Mouse (Mus musculus): ENCODE data around the gene Plbd1. TPM values are rescaled to one million over a fixed set of nuclear protein-coding genes. Genes with fewer than 3 reads are reported as not detected.

The Plbd1 gene
- total and polyA plus RNA-seq, 2 experiments from 2014 or later: 11.9 to 13.3 TPM

DNA sequence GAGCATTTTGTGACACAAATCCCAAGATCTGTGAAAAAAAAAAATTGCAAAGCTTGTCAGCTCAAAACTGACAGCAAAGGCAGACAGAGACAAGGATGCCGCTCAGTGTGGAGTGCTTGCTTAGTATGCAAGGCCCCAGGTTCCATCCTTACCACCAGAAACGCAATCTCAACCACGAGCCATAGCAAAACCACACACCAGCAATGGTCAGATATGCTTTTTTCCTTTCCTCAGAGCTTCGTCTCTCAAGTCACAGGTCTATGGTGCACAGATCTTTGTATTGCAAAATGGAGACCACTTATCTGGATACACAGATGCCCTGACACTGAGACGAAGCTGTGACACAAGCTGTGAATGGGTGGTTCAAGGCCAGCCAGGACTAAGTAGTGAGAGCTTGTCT, 28.8 kb upstream of the Plbd1 start:
- no peak overlapping the region for H3K9ac ChIP-seq (replicated peaks; ENCODE audit: low read depth, low read length)
- H3K9me3 ChIP-seq (replicated peaks; ENCODE audit: control insufficient read depth, low read length): peaks cover 6% of the 10 kb centered on the region
- DNase-seq (ENCODE audit: low spot score) (no peak), ATAC-seq (ENCODE audit: insufficient read depth, low read depth) (no peak)
- no peaks in the 10 kb centered on the region for H3K4me1 ChIP-seq (ENCODE audit: control insufficient read depth, insufficient read depth)
- 78% methylated on average over 5 of the region's 5 CpGs for WGBS
- TF ChIP-seq EP300 (IDR thresholded peaks at IDR 0.05; ENCODE audit: low read depth) (no peak), CTCF (IDR thresholded peaks at IDR 0.05; ENCODE audit: low read depth) (no peak)
- no peak overlapping the region for H3K27ac ChIP-seq (ENCODE audit: low read depth)
- H3K36me3 ChIP-seq (replicated peaks; ENCODE audit: control insufficient read depth, insufficient read depth, low read length): no peaks in the 10 kb centered on the region
- no peaks in the 10 kb centered on the region for H3K27me3 ChIP-seq (ENCODE audit: control insufficient read depth, insufficient read depth, low read length)
- no peak overlapping the region for H3K4me3 ChIP-seq (ENCODE audit: low read depth, low read length)
- H3K4me2 ChIP-seq (ENCODE audit: low read depth, low read length): no peak overlapping the region

DNA sequence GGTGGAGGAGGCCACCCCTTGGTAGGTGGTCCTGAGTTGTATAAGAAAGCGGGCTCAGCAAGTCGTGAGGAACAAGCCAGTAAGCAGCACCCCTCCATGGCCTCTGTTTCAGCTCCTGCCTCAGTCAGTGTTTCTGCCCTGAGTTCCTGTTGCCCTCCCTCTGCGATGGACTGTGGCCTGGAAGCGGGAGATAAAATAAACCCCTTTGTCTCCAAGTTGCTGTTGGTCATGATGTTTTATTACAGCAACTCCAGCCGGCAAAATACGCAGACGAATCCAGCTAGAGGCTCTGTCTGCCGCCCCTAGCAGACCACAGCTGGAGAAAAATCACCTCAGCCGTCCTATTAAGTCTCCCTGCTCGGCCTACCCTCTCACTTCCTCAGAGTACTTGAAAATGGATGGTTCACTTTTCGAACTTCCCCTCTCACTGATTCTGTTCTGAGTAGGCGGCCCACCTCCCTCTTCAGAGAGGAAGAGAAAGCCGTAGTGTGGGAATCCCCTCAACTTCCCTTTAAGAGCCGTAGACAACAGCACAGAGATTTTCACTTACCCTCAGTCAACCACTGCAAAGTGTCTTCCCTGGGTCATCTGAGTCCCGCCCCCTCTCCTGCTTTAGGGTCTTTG, 28.2 kb upstream of the Plbd1 start:
- no peak for DNase-seq (ENCODE audit: low spot score)
- 60% methylated on average over 15 of the region's 15 CpGs for WGBS
- TF ChIP-seq EP300 (IDR thresholded peaks at IDR 0.05; ENCODE audit: low read depth) (no peak), CTCF (IDR thresholded peaks at IDR 0.05; ENCODE audit: low read depth) (no peak)

DNA sequence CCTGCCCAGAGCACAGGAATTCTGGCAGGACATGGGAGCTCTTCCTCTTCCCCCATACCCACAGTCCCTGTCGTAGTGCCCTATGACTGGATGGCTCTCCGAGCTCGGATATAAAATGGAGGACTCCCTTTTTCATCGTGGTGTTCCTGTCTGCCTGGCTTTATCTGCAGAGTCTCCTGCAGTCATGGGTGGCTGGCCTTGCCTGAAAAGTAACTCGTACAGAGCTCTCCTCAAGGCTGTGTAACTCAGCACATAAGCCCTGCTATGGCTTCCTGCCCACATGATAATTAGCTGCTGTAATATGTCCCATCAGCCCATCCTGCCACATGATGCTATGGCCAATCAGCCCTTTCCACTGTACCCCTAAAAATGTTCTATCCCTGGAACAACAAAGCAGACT, 23.7 kb upstream of the Plbd1 start:
- no peak for ATAC-seq (ENCODE audit: insufficient read depth, low read depth)
- no peaks in the 10 kb centered on the region for H3K36me3 ChIP-seq (replicated peaks; ENCODE audit: control insufficient read depth, insufficient read depth, low read length)
- H3K27ac ChIP-seq (ENCODE audit: low read depth): no peak overlapping the region
- no peaks in the 10 kb centered on the region for H3K9me3 ChIP-seq (replicated peaks; ENCODE audit: control insufficient read depth, low read length)
- peaks cover 6% of the 10 kb centered on the region for H3K4me1 ChIP-seq (ENCODE audit: control insufficient read depth, insufficient read depth)
- DNase-seq (ENCODE audit: low spot score): no peak
- H3K27me3 ChIP-seq (ENCODE audit: control insufficient read depth, insufficient read depth, low read length): no peaks in the 10 kb centered on the region
- H3K4me2 ChIP-seq (ENCODE audit: low read depth, low read length): no peak overlapping the region
- WGBS: 63% methylated on average over 5 of the region's 5 CpGs
- TF ChIP-seq EP300 (IDR thresholded peaks at IDR 0.05; ENCODE audit: low read depth) (no peak), CTCF (IDR thresholded peaks at IDR 0.05; ENCODE audit: low read depth) (no peak)
- H3K4me3 ChIP-seq (ENCODE audit: low read depth, low read length): no peak overlapping the region
- H3K9ac ChIP-seq (replicated peaks; ENCODE audit: low read depth, low read length): no peak overlapping the region

More for the DNA sequence above, 28.2 kb upstream of the Plbd1 start:
- H3K27me3 ChIP-seq (ENCODE audit: control insufficient read depth, insufficient read depth, low read length): no peaks in the 10 kb centered on the region
- H3K9ac ChIP-seq (replicated peaks; ENCODE audit: low read depth, low read length): no peak overlapping the region
- no peak overlapping the region for H3K4me3 ChIP-seq (ENCODE audit: low read depth, low read length)
- H3K4me2 ChIP-seq (ENCODE audit: low read depth, low read length): no peak overlapping the region
- H3K9me3 ChIP-seq (replicated peaks; ENCODE audit: control insufficient read depth, low read length): peaks cover 6% of the 10 kb centered on the region
- no peak overlapping the region for H3K27ac ChIP-seq (ENCODE audit: low read depth)
- no peaks in the 10 kb centered on the region; the same call in 1 of the 2 replicates for H3K4me1 ChIP-seq (ENCODE audit: control insufficient read depth, insufficient read depth)
- no peak for ATAC-seq (ENCODE audit: insufficient read depth, low read depth)
- H3K36me3 ChIP-seq (replicated peaks; ENCODE audit: control insufficient read depth, insufficient read depth, low read length): no peaks in the 10 kb centered on the region

DNA sequence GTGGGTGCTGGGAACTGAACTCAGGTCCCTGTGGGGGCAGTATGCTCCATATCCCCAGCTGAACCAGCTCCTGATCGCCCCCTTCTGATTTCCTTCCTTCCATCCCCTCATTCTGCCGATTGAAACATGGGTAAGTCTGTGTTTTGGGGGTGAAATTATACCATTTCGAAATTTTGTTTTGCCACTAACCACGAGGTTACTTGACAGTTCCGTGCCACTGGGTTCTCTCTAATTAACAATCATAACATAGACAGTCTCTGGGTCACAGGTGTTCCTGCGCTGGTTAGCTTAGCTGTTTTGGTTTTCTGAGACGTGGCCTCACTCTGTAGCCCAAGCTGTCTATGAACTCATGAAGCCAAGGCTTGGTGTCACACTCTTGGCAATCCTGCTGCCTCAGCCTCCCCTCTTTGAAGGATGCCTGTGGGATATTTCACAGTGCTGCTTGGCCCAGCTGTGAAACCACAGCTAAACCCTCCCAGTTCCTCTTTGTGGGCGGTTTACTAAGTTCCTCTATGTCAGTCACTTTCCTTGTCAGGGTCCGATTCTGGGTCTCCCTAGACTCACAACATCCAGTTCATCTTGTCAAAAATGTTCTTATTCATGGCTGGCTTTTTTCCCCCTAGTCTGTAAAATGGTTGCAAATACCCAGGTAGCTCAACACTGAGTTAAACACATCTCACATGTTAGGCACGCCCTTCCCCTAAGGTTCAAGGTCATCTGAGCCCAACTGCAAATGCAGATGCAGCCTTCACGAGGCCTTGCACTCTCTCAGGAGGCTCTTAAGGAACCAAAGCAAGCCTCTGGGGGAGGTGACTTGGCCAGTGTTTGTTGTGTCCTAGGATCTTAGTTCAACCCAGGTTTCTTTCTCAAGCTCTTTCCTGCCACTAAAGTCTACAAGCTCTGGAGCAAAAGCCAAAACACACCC, 21.9 kb upstream of the Plbd1 start:
- DNase-seq (ENCODE audit: low spot score): no peak
- Histone ChIP-seq H3K4me1 (ENCODE audit: control insufficient read depth, insufficient read depth) (peaks cover 6% of the 10 kb centered on the region), H3K27me3 (ENCODE audit: control insufficient read depth, insufficient read depth, low read length) (no peaks in the 10 kb centered on the region), H3K4me2 (ENCODE audit: low read depth, low read length) (no peak overlapping the region), H3K4me3 (ENCODE audit: low read depth, low read length) (no peak overlapping the region), H3K9me3 (replicated peaks; ENCODE audit: control insufficient read depth, low read length) (no peaks in the 10 kb centered on the region), H3K9ac (replicated peaks; ENCODE audit: low read depth, low read length) (no peak overlapping the region), H3K27ac (ENCODE audit: low read depth) (no peak overlapping the region), H3K36me3 (replicated peaks; ENCODE audit: control insufficient read depth, insufficient read depth, low read length) (no peaks in the 10 kb centered on the region)
- ATAC-seq (ENCODE audit: insufficient read depth, low read depth): no peak
- TF ChIP-seq EP300 (IDR thresholded peaks at IDR 0.05; ENCODE audit: low read depth): no peak
- TF ChIP-seq CTCF (IDR thresholded peaks at IDR 0.05; ENCODE audit: low read depth): no peak
- WGBS: 85% methylated on average over 11 of the region's 11 CpGs

DNA sequence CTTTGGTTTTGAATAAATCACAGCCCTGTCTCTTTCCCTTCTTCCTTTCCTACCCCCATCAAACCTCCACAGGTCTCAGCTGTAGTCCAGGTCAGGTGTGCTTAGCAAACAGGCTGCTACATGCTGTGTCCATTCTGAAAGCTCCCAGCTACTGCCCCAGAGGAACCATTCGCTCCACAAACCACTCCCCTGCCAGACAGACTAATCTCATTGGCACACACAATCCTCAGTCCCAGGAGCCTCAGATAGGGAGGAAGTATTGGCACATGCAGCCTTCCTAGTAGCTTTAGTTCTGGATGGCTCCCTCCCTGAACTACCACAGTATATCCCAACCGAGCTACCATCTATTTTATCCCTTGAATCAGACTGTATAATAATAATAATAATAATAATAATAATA, 17.7 kb upstream of the Plbd1 start:
- 20% methylated on average over 2 of the region's 2 CpGs for WGBS
- Histone ChIP-seq H3K4me1 (ENCODE audit: control insufficient read depth, insufficient read depth) (peaks cover 2% of the 10 kb centered on the region), H3K36me3 (replicated peaks; ENCODE audit: control insufficient read depth, insufficient read depth, low read length) (no peaks in the 10 kb centered on the region), H3K9ac (replicated peaks; ENCODE audit: low read depth, low read length) (no peak overlapping the region), H3K4me2 (ENCODE audit: low read depth, low read length) (no peak overlapping the region), H3K27me3 (ENCODE audit: control insufficient read depth, insufficient read depth, low read length) (no peaks in the 10 kb centered on the region), H3K4me3 (ENCODE audit: low read depth, low read length) (no peak overlapping the region), H3K27ac (ENCODE audit: low read depth) (no peak overlapping the region), H3K9me3 (replicated peaks; ENCODE audit: control insufficient read depth, low read length) (no peaks in the 10 kb centered on the region)
- TF ChIP-seq EP300 (IDR thresholded peaks at IDR 0.05; ENCODE audit: low read depth) (no peak), CTCF (IDR thresholded peaks at IDR 0.05; ENCODE audit: low read depth) (no peak)
- DNase-seq (ENCODE audit: low spot score) (no peak), ATAC-seq (ENCODE audit: insufficient read depth, low read depth) (no peak)

All from heart, postnatal 0 days (tissue).